Mouse (Mus musculus) megakaryocyte progenitor cell, adult 5-6 weeks (primary cell): ENCODE data around the gene Tmem206. TPM values are rescaled to one million over a fixed set of nuclear protein-coding genes. Genes with fewer than 3 reads are reported as not detected.

Experiments
- ATAC-seq: replicated peaks from 2 replicates; pipeline ENCODE4 v1.8.0; 2016; ENCODE audit warnings: mild to moderate bottlenecking, moderate TSS enrichment, inconsistent platforms; ENCODE audit not compliant: poor library complexity
- total RNA-seq, 2 experiments: library from RNA; stranded (forward) in 1 of 2; stranded (reverse) in 1 of 2; fragments of 157-497, 149-512 nt in 1 of 2; fragments of 200-1000 nt in 1 of 2; gene quantifications; 2 replicates each; pipeline versions ENCODE4 v1.2.3 to v1.2.4; 2015 to 2017

The Tmem206 gene
- total RNA-seq, 2 experiments from 2014 or later = 20.8 to 22.0 TPM

DNA sequence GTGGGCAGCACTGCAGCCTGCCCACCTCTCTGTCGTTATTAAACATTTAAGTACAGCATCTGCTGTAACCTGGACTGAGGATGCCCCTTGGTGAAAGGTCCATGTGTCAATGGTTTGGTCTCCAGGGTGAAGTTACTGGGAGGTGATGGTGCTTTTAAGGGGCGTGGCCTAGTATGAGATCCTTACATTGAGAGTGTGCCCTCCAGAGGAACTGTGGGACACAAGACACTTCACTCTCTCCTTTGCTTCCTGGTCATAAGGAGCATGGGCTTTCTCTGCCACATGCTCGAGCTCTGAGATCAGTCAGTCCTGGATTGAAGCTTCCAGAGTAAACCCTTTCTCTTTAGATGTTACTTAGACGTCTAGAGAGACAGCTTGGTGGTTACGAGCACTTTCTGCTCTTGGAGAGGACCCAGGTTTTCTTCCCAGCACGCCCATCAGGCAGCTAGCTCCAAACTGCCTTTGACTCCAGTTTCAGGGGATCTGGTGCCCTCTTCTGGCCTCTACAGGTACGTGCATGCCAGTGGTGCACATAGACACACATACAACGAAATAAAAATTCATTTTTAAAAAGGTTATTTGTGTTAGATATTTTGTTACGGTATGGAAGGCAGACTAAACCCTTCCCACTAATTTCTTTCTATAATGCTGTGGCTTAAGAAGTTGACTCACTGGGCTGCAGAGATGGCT is 17.8 kb upstream of the Tmem206 start:
- ATAC-seq = no peak

DNA sequence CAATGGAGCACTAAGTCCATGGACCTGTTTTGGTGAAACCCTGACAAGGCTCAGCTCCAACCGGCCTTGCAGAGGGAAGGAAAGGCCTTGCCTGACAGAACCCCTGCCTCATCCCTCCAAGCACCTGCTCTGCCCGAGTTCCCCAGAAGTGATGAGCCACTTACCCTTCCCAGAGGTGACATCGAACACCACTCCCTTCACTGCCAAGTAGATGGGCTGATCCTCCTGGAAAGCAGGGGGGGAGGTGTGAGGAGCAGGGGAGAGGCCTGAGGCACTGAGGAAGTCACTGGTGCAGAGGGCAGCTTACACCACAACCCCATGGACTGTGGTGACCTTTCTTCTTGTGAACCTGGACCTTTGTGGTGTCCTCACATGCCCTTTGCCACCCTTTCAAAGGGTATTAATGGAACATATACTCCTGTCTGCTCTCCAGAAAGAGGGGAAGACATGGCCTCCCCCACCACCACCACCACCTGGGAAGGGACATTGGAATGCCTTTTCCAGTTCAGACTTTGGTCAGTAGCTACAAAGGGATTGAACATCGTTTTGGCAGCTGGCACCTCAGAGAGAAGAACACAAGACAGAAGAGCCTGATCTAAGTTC is 14.3 kb upstream of the Tmem206 start:
- no peak for ATAC-seq

DNA sequence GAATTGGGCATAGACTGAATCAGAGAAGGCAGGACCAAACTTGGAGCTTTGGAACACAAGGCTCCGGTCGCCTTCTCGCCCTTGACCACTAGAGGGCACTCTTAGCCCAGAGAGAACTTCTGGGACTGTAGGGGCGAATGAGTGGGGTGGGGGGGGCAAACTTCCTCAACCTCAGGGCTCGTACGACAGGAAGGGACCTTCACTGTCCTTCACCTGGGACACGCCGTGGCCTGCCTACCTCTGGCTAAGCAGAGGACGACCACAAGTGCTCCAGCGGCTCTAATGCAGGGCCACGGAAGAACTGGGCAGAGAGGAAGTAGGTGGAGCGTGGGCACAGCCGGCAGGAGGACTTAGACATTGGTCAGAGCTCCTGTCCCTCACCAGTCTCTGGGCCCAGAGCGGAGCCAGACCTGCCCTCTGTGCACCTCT is 13.2 kb upstream of the Tmem206 start:
- peak; percentile 91 for ATAC-seq

DNA sequence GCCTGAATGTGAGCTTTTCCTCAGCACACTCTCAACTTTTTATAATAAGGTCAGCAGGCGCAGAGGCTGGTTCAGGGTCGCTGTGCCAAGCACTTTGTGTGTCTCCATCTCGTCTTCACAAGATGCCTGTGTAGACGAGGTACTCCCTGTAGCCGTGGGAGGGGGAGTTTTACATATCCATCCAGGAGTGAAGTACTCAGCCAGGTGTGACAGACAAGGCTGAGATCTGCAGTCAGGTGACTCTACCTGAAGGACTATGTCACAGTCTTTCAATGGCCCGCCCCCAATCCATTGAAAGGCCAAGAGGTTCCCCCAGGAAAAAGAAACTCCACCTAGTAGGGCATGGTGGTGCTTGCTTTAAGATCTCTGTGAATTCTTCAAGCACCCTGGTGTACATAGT is 12.6 kb upstream of the Tmem206 start:
- no peak for ATAC-seq

DNA sequence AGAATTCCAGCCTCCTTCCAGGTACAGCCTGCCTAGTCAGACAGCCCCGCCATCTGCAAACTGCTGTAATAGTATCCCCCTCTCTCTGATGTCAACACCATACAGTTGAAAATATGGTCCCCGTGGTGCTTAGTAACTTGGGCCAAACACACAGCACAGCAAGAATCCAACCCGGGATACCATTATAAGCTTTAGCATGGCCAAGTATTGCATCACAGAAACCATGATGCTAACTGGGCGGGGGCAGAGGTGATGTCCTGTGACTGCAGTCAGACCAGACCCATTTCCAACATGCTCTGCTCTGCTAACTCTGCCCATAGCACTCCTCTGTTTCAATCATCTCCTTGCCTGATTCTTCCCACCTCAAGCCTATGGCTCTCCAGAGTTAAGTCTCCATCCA is 11.8 kb upstream of the Tmem206 start:
- no peak for ATAC-seq

DNA sequence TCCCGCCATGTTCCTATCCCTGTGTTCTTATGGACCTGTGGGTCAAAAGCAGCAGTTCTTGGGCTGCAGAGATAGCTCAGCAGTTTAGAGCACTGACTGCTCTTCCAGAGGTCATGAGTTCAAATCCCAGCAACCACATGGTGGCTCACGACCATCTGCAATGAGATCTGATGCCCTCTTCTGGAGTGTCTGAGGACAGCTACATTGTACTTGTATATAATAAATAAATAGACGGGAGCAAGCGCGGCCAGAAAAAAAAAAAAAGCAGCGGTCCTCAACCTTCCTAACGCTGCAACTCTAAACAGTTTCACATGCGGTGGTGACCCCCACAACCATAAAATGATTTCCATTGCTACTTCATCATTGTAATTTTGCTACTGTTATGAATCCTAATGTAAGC is 8.9 kb upstream of the Tmem206 start:
- ATAC-seq = no peak

DNA sequence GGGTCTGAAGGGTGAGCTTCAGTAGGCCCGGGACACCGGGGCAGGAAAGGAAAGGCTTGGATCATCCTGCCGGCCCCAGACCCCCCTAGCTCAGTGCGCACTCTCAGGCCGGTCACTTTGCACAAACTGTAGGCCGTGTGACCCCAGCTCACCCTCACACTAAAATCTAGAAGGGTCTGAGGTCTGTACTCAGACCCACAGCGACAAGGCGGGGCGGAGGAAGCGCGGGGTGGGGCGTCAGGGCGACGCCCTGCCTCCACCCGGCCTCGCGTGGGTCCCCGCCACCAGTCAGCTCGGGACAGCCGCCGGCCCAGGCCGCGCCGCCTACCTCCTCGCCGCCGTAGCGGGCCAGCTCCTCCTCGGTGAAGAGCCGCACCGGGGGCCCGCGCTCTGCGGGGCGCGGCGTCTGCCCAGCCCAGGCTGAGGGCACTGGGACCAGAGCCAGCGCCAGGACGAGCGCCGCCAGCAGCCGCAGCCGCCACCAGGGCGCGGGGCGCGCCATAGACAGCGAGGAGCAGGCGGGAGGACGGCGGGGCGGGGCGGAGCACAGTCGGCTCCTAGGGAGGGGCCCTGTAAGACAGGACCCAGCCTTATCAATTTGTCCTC is 8.0 kb upstream of the Tmem206 start, which contains the start of gene Nenf:
Nenf (minus strand) TSS at position 604 of the 606 bp plus-strand sequence.
- peak; percentile 88 for ATAC-seq

DNA sequence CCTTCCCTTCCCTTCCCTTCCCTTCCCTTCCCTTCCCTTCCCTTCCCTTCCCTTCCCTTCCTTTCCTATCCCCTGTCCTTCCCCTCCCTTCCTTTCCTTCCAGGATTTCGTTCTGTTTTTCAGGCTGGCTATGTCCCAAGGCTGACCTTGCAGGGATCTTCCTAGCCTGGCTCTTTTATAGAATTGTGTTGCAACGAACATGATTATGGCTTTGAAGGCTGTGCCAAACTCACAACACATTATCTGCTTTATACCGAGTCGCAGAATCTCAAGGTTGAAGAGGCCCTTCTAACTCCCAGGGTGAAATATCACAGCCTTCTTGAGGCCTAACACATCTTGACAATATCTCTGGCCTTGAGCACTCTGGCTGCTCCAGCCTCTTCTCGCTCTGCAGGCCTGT is 7.0 kb upstream of the Tmem206 start:
- ATAC-seq = no peak

DNA sequence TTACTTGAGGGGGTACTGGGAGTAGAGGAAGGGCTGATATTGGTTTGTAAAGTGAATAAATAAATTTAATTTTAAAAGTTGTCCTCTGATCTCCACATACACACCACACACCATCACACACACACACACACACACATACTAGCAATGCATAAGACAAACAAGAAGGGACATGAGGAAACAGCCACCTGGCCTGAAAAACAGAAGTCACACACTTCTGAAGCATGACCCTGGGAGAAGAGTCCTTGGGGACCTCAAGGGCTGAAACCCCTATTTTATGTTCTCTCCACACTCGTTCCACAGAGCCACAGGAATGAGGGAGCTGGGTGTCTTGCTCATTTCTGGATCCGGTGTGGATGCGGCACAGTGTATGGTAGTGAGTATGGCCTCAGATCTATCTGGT is 2.3 kb upstream of the Tmem206 start:
- no peak for ATAC-seq

DNA sequence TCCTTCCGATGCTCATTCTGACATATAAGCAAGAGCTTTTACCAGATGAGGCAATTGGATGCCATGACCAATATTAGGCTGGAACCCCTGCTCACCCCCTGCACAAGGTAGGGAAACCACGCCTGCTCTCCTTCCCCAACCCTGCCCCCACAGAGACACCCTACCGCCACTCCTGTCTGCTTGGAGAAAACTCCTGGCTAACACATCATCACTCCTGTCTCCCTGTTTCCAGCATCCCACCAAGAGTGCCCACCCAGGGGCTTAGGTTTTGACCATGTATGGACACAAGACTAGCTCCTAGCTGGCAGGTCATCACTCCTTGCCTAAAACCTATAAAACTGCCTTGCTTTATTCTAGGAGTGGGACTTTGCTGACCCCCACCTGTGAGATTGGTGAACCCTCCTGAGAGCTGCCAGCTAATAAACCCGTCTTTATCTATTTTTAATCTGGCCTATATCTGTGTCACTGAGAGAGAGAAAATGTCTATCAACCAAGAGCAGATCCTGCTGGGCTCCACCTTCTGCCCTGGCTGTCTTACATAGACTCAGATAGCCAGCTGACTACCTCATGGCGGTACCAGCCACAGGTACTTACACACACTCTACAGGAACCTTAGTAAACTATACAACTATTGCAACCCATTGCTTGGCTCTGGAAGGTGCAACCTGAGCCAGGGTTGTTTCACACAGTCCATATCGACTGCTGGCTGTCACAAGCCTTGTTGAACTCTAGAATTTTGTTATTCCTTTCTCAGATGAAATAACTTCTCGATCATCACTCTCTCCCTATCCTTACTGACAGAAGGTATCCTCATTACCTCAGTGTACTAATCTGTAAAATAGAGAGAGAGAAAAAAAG is 750 bp upstream of the Tmem206 start:
- 0 out of 2 replicates have a peak, but pooled peaks have one; percentile 4 for ATAC-seq

DNA sequence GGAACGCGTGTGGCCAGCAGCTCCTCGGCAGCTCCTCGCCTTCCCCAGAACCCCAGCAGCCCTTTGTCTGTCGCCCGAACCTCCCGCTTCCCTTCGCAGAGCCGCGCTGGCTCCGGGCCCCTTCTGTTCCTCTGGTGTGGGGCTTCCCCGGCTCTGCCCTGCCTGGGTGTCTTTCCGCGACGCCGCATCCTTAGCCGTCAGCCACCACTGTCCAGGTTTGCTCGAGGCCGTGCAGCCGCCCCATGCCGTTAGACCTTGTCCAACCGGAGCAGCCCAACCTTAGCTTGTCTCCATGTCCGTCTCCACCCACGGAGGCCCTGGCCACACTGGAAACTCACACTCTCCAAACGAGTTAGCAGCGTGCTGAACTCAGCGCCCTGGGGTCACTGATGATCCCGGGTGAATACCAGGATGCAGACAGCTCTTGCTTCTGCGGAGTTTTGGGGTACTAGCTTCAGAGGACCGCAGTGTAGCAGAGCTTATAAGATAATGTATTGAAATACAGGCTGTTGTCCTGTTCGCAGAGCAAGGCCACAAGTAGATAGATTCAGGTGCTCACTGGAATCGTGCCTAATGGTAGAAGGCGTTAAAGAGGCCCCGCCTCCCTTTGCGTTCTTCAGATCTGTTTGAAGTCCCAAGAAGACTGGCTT is 646 bp downstream of the Tmem206 start:
- ATAC-seq = peak; percentile 32

DNA sequence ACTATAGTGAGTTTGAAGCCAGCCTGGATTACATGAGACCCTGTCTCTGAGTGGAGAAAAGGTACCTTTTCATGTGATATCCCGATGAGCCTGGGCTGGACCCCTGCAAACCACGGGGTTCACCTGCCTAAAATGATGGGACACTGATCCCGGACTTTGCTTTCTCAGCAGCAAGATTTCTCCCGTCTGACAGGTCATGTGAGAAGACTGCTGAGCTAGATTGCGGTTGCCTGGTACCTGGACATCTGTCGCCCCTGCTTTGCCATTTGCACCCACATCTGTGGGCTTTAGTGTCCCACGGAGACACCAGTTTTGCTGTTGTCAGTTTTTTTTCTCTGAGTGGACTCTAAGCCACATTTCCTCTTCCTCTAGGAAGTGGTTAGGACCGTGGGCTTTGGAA is 1.5 kb downstream of the Tmem206 start:
- no peak for ATAC-seq

DNA sequence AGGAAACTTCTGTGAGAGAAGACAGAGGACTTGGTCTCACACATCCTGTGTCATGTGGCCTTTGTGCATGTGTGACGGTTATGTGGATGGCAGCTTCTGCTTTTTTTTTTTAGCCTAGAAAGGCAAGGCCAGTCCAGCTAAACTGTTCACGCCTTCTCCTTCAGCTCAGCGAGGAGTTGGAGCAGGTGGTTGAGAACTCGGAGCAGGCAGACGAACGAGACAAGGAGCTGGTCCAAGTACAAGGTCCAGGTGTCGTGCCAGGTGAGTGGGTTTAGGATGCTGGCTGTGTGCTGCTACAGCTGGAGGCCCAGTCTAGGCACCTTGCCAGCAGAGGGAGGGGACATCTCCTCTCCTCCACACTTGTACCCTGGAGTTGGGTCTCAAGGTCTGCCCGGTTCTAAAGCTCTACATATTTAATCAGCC is 2.3 kb downstream of the Tmem206 start:
- ATAC-seq = peak; percentile 40

DNA sequence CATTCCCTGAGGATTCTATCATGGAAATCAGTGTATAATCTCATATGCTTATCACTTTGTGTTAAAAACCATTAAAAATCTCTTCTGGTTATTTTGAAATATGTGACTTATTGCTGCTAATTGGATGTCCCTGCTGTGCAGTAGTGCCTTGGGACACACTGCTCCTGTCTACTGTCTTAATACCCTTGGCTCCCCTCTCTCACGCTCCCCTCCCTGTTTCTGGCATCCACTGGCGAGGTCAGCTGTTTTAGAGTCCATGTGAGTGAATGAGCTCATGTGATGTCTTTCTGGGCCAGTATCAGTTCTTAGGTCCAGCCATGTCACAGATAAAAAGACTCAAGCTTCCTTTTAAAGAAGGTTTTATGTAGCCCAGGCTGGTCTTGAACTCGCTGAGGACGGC is 4.6 kb downstream of the Tmem206 start:
- no peak for ATAC-seq

DNA sequence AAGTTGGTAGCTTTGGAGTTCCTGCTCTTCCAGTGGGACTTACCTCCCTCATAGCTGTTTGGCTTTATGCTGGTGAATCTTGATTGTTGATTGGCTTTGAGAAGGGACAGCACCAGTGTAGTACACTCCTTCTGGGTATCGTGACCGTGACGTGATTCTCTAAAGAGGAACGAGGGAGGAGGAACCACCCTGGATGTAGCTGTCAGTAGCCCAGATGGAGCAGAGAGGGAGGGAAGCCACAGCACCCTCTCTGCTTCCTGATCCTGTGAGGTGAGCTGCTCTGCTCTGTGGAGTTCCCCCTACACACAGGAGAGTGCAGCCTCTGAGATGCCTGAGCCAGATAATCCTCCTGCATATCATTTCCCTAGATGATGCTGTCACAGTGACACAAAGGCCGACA is 8.8 kb downstream of the Tmem206 start:
- ATAC-seq = peak; percentile 86

DNA sequence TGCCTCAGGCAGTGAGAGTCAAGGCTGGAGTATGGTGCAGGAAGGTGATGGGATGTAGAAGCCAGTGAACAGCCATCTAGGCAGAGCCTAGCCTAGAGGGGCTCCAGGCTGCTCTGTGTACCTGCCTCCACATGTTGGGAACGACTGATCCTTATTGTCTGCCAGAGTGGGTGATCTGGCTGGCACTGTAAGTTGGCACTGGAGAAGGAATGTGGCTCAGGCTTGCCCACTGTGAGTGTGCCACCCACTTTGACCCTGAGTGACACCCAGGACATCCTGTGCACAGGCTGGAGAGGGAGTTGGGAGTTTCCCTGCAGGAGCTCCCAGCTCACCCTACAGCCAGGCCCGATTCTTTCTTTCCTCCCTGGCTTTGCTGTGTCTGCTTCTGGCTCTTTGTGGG is 14.2 kb downstream of the Tmem206 start:
- ATAC-seq = no peak

DNA sequence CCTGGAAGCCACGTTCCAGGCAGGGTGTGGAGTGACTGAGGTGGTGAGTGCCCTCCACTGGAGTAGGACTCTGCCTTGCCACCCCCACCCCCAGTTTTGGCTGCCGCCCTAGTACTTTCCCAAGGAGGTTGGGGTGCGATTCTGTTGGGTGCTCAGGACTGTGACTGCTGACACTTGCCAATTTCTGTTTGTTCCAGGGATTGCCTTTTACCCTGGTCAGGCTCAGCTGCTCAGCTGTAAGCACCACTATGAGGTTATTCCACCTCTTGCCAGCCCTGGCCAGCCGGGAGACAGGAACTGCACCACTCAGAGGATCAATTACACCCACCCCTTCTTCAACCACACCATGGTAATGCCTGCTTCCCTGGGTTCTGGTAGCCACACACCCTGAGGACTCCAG is 14.8 kb downstream of the Tmem206 start:
- ATAC-seq = no peak

DNA sequence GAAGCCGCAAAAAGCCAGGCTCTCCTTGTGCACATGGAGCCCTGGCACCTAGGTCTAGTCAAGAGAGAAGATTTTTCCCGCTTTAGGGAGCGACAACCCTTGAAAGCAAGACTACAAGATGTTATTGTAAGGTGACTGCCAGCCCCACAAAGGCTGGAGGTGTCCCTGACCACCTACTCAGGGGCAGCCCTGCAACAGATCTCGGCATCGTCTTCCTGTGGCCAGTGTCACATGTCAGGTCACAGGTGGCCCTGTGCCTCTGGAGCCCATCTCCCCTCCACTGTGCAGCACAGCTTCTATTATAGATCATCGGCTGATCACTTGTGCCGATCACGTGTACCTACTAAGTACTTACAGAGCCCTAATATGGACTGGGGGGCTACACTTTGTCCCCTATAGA is 21.9 kb downstream of the Tmem206 start:
- ATAC-seq = no peak

DNA sequence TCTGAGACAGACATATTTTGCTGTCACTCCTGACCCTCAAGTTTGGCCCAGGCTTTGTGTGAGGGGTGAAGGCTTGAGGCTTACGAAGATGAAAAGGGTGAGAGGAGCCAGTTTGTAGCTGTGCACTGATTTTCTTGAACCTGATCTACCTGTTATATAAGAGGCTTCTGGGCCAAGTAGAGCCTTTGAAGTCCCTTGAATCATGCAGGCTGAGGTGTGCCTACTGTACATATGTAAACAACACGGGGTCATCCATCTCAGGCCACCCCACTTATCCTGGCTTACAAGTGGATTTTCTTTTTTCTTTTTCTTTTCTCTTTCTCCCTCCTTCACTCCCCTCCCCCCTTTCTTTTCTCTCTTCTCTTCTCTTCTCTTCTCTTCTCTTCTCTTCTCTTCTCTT is 22.9 kb downstream of the Tmem206 start:
- no peak for ATAC-seq

DNA sequence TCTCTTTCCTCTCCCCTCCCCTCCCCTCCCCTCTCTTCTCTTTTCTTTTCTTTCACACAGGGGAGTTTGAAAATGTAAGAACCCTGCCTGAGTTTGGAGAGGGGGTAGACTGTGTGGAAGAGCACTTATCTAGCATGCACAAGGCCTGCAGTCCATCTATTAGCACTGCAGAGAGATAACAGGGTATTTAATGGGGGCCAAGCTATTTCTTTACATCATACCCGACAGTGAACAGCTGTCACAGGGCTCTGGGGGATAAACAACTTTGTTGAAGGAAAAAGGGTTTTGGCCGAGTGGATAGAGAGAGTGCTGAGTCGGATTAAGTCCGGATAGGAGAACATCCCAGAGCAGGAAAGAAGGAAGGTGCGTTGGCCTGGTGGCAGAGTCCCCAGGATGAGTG is 23.3 kb downstream of the Tmem206 start:
- no peak for ATAC-seq

DNA sequence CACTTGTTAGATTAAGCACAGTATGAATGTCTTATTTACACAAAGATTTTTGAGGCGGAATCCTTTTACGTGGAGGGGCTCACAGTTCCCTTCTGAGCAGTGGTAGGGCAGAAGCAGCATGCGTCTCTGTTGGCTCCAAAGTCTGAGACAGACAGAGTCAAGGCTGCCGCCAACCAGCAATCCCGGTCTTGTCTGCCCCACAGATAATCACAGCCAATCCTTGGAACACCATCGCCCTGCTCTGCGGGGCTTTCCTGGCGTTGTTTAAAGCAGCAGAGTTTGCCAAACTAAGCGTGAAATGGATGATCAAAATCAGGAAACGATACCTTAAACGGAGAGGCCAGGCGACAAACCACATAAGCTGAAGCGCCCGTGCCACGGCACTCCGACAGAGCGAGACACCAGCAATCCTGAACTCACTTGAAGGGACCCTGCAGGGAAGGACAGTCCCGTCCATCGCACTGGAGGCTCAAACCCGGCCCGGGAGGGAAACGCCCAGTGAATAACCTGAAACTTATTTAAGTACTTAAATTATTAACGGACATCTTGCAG is 23.9 kb downstream of the Tmem206 start:
- ATAC-seq = no peak
